Mouse (Mus musculus) ES-E14 (cell line): ENCODE measurements around the gene Rtn4rl1. TPM values are rescaled to one million over a fixed set of nuclear protein-coding genes. Genes with fewer than 3 reads are reported as not detected.

ENCODE experiments used
- DNase-seq: peaks from one replicate; pipeline ENCODE4 v3.0.0-alpha.2; 2013; ENCODE audit warnings: low read depth, low spot score
- H3K27ac ChIP-seq: 2 replicates; pipeline ENCODE4 v1.5.1; 2012; ENCODE audit warnings: low read depth, mild to moderate bottlenecking, low read length, moderate library complexity, mixed read lengths; ENCODE audit not compliant: poor library complexity, insufficient read depth, severe bottlenecking
- H3K36me3 ChIP-seq: 2 replicates; pipeline ENCODE4 v1.6.1; 2012; ENCODE audit warnings: mild to moderate bottlenecking, low read length, moderate library complexity, mixed read lengths; ENCODE audit not compliant: control insufficient read depth, poor library complexity, insufficient read depth, severe bottlenecking
- H3K4me1 ChIP-seq, 2 experiments: fragments of 150-350 bp in 1 of 2; sonication (generic) in 1 of 2; 2 replicates each; pipeline ENCODE4 v1.6.1; 2012; ENCODE audit warnings: low read length in 2 of 2, mild to moderate bottlenecking in 1 of 2, mixed read lengths in 1 of 2; ENCODE audit not compliant: control insufficient read depth in 2 of 2, insufficient read depth in 2 of 2, poor library complexity in 1 of 2
- H3K4me3 ChIP-seq, 2 experiments: fragments of 150-350 bp in 1 of 2; sonication (generic) in 1 of 2; 2 replicates each; pipeline ENCODE4 v1.5.1; 2012; ENCODE audit warnings: low read length in 2 of 2, low read depth in 1 of 2, mild to moderate bottlenecking in 1 of 2, mixed read lengths in 1 of 2; ENCODE audit not compliant: insufficient read depth in 1 of 2, poor library complexity in 1 of 2, severe bottlenecking in 1 of 2
- H3K9ac ChIP-seq: 2 replicates; pipeline ENCODE4 v1.6.1; 2012; ENCODE audit warnings: low read depth, mild to moderate bottlenecking, low read length, mixed read lengths; ENCODE audit not compliant: poor library complexity, insufficient read depth, severe bottlenecking
- H3K9me3 ChIP-seq: fragments of 150-350 bp; sonication (generic); 2 replicates; pipeline ENCODE4 v1.6.1; 2012; ENCODE audit warnings: low read depth, mild to moderate bottlenecking, low read length; ENCODE audit not compliant: control insufficient read depth, insufficient read depth
- CHD2 ChIP-seq: IDR thresholded peaks from 2 replicates; pipeline ENCODE4 v1.6.1; 2014; ENCODE audit warnings: mild to moderate bottlenecking, low read depth, low read length, inconsistent platforms
- HCFC1 ChIP-seq: IDR thresholded peaks from 2 replicates; pipeline ENCODE4 v1.6.1; 2012; ENCODE audit warnings: low read length, inconsistent platforms, borderline replicate concordance; ENCODE audit not compliant: insufficient read depth
- MAFK ChIP-seq: IDR thresholded peaks from 2 replicates; pipeline ENCODE4 v1.6.1; 2014; ENCODE audit warnings: mild to moderate bottlenecking, low read depth, low read length, inconsistent platforms; ENCODE audit not compliant: insufficient read depth
- ZC3H11A ChIP-seq: IDR thresholded peaks from 2 replicates; pipeline ENCODE4 v1.6.1; 2012; ENCODE audit warnings: low read depth, mild to moderate bottlenecking, inconsistent platforms, low read length, borderline replicate concordance
- ZNF384 ChIP-seq: IDR thresholded peaks from 2 replicates; pipeline ENCODE4 v1.6.1; 2012; ENCODE audit warnings: low read depth, low read length, inconsistent platforms
- in situ Hi-C, 2 experiments: fragments of 600-800 bp; cut with MboI; formaldehyde crosslinking; loops; one replicate each; pipeline ENCODE4 v1.15.1; 2025; ENCODE audit warnings: low sequenced_read_pairs in 2 of 2, inconsistent platforms in 1 of 2; ENCODE audit not compliant: unreplicated experiment in 2 of 2
- total RNA-seq: library from RNA; depleted of rRNA; stranded (reverse); fragments of 300-350 nt; gene quantifications from 2 replicates; pipeline ENCODE4 v1.2.3, GENCODE M21; 2012

Rtn4rl1 gene
- total RNA-seq, 1 experiment = 1.0 TPM

DNA sequence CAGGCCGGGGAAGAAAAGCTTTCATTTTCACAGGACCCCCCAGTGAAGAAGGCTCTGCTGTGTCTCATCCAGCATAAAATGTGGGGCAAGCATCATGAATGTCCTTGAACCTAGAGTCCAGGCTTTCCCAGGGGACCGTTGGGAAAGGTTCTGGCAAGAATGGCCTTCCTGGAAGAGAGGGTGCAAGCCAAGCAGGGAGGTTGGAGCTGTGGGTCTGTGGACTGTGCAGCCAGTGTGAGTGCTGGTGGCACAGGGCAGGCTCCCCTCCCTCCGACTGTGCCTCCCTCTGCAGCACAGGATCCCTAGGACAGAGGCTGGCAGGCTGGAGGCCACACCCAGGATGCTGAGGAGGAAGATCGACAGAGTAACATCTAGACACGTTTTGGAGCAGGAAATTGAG lies 69.2 kb downstream of the Rtn4rl1 start:
- no peak overlapping the region for H3K9ac ChIP-seq
- DNase-seq = no peak
- no peak overlapping the region for H3K4me3 ChIP-seq
- H3K9me3 ChIP-seq = no peaks in the 10 kb centered on the region
- peaks cover 0 to 6% of the 10 kb centered on the region in 2 experiments; a peak in 1 of 4 replicates for H3K4me1 ChIP-seq
- in situ Hi-C loops = no loop called here
- TF ChIP-seq MAFK (no peak), ZNF384 (no peak), HCFC1 (no peak), CHD2 (no peak), ZC3H11A (no peak)
- H3K36me3 ChIP-seq = no peaks in the 10 kb centered on the region
- no peak overlapping the region for H3K27ac ChIP-seq

DNA sequence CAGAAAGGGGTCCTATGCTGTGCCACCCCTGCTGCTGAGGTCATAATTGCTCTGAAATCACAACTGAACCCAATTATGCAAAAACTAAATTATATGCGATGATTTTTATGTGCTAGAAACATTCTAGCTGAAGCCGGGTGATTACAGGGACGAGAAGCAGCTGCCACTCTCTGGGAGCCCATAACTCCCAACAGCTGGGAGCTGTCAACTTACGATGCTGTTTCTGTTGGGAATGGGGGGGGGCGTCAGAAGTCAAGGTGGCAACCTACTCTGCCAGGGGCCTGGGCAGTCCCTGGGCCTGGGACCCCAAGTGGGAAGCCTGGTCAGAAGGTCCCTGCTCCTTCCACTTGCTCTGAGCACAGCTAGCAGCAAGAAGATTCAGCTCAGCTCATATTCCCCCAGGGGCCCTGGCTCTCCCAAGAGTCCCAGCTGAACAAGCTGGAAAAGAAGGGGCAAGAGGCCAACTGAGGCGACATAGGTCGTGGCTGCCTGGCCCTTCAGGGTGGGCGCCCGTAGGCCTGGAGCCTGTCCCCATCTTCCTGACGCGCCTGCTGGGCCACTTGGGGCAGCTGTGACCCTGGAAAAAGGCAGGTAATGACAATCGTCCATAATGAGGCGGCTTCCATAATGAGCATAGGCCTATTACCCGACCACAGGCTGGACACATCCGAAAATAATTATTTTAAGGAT lies 69.8 kb downstream of the Rtn4rl1 start:
- Histone ChIP-seq H3K4me1 (peaks cover 0 to 6% of the 10 kb centered on the region in 2 experiments; a peak in 1 of 4 replicates), H3K36me3 (no peaks in the 10 kb centered on the region), H3K9me3 (no peaks in the 10 kb centered on the region), H3K4me3 (no peak overlapping the region), H3K9ac (no peak overlapping the region), H3K27ac (no peak overlapping the region)
- TF ChIP-seq CHD2 (no peak), HCFC1 (no peak), MAFK (no peak), ZNF384 (no peak), ZC3H11A (no peak)
- in situ Hi-C loops = no loop called here
- DNase-seq = no peak

DNA sequence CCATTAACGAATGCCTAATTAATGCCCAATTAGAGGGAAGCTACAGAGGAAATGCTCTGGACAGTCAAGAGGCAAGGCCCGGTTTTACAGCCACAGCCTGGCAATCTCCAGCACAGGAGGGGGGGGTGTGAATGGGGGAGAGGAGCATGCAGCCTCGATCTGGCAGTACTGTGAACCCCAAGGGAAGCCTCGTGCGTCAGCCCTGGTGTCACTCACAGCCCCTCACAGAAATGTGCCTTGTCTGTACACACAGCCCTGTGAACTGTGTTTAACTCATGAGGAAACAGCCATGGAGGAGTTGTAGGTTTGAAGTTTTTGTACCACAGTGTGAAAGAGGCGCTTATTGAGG lies 70.4 kb downstream of the Rtn4rl1 start:
- in situ Hi-C loops = no loop called here
- Histone ChIP-seq H3K36me3 (no peaks in the 10 kb centered on the region), H3K4me3 (no peak overlapping the region), H3K9ac (no peak overlapping the region), H3K27ac (no peak overlapping the region), H3K4me1 (peaks cover 0 to 6% of the 10 kb centered on the region in 2 experiments; a peak in 1 of 4 replicates), H3K9me3 (no peaks in the 10 kb centered on the region)
- DNase-seq = no peak
- TF ChIP-seq ZC3H11A = no peak
- TF ChIP-seq CHD2 = no peak
- no peak for TF ChIP-seq ZNF384
- TF ChIP-seq HCFC1 = no peak
- TF ChIP-seq MAFK = no peak

DNA sequence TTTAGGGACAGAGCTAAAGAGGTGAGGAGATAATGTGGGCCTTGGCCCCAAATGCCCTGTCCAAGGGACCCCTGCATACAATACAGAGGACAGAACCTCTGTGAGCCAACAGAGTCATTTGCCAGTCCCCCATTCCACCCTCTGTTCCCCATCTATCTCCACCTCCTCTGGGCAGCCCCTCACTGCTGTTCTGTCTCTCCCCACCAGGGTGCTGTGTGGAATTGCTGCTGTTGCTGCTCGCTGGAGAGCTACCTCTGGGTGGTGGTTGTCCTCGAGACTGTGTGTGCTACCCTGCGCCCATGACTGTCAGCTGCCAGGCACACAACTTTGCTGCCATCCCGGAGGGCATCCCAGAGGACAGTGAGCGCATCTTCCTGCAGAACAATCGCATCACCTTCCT lies 71.0 kb downstream of the Rtn4rl1 start:
- Histone ChIP-seq H3K4me3 (no peak overlapping the region), H3K9ac (no peak overlapping the region), H3K27ac (no peak overlapping the region), H3K9me3 (no peaks in the 10 kb centered on the region), H3K36me3 (no peaks in the 10 kb centered on the region), H3K4me1 (peaks cover 0 to 6% of the 10 kb centered on the region in 2 experiments; a peak in 1 of 4 replicates)
- in situ Hi-C loops = no loop called here
- DNase-seq = no peak
- TF ChIP-seq MAFK = no peak
- TF ChIP-seq CHD2 = no peak
- TF ChIP-seq HCFC1 = no peak

DNA sequence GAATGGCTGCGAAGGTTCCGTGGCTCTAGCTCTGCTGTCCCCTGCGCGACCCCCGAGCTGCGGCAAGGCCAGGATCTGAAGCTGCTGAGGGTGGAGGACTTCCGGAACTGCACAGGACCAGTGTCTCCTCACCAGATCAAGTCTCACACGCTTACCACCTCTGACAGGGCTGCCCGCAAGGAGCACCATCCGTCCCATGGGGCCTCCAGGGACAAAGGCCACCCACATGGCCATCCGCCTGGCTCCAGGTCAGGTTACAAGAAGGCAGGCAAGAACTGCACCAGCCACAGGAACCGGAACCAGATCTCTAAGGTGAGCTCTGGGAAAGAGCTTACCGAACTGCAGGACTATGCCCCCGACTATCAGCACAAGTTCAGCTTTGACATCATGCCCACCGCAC lies 72.0 kb downstream of the Rtn4rl1 start:
- no peak for DNase-seq
- H3K36me3 ChIP-seq = no peaks in the 10 kb centered on the region
- no peak overlapping the region for H3K27ac ChIP-seq
- peaks cover 0 to 6% of the 10 kb centered on the region in 2 experiments; a peak in 1 of 4 replicates for H3K4me1 ChIP-seq
- peak overlapping the region; percentile 26 to 38; a peak in 2 of 4 replicates for H3K4me3 ChIP-seq
- no peaks in the 10 kb centered on the region for H3K9me3 ChIP-seq
- TF ChIP-seq CHD2 (no peak), ZNF384 (no peak), ZC3H11A (no peak), MAFK (no peak), HCFC1 (no peak)
- in situ Hi-C loops = no loop called here
- H3K9ac ChIP-seq = no peak overlapping the region
